9 mouse cellular contexts compared by ENCODE assay signal in genomic region chr11:96837298-96837697, GRCm38 (mm10). TPM values are rescaled to one million over a fixed set of nuclear protein-coding genes. Genes with fewer than 3 reads are reported as not detected.
DNase-seq lines count a peak whose midpoint lies in the region; ATAC-seq and TF ChIP-seq lines count a peak whose summit lies in the region.
"Had no signal": no experiment of that assay in that cellular context is flagged by ENCODE, and none has a peak within 500 bp of the region (broad histone marks: within the 10 kb centered on the region; RNA-seq: fewer than 3 reads in every experiment).

No protein-coding gene starts in this region.

- no peaks in the 10 kb centered on the region for H3K27me3 ChIP-seq in testis, adult 2 months (ENCODE audit: control insufficient read depth, insufficient read depth, low read length)

- no peak for TF ChIP-seq POLR2A in testis, adult 2 months (IDR thresholded peaks at IDR 0.05; ENCODE audit: control insufficient read depth, low read depth, low read length)

- peak; percentile 33 for DNase-seq in heart, postnatal 4 days
- DNase-seq in heart, postnatal 25 days (ENCODE audit: low spot score) = no peak
- DNase-seq in testis, postnatal 14 days (ENCODE audit: low spot score) = no peak
- DNase-seq in thymus, postnatal 25 days = no peak
- no peak for DNase-seq in layer of hippocampus, postnatal 10 days (ENCODE audit: low spot score in 2 of 2)

- no peak overlapping the region for H3K27ac ChIP-seq in testis, adult 2 months (ENCODE audit: control insufficient read depth, insufficient read depth, low read depth, low read length)
- H3K27ac ChIP-seq: limb, embryonic 12.5 days had no signal

- no peak overlapping the region for H3K4me3 ChIP-seq in testis, adult 2 months (ENCODE audit: control insufficient read depth, low read depth, low read length)
- H3K4me3 ChIP-seq: limb, embryonic 12.5 days had no signal

- peak; percentile 30; the same call in 1 of the 2 replicates for TF ChIP-seq CTCF in testis, adult 2 months (IDR thresholded peaks at IDR 0.05; ENCODE audit: control insufficient read depth, insufficient read depth, insufficient replicate concordance, low read depth, low read length)

- ATAC-seq in common myeloid progenitor, adult 5-6 weeks (replicated peaks; ENCODE audit: low read depth, poor library complexity, severe bottlenecking) = peak; percentile 74; the same call in 1 of the 2 replicates
- ATAC-seq in activated CD4-positive, CD25-positive, alpha-beta regulatory T cell, adult 4 months = no peak

- no peaks in the 10 kb centered on the region for H3K36me3 ChIP-seq in testis, adult 2 months (ENCODE audit: control insufficient read depth, insufficient read depth, low read length)
- H3K36me3 ChIP-seq: limb, embryonic 12.5 days had no signal

- intact Hi-C loops in heart, postnatal 25 days (cut with DNase I) = no loop called here

- H3K4me1 ChIP-seq in testis, adult 2 months (ENCODE audit: control insufficient read depth, insufficient read depth, low read length) = no peaks in the 10 kb centered on the region
- H3K4me1 ChIP-seq: limb, embryonic 12.5 days had no signal

RNA-seq across cellular contexts. Expression of gene Nfe2l1, which starts 7.5 kb away (rescaled TPM):
- total RNA-seq in heart, postnatal 4 days (2021) = 100 to 1,000 TPM; 200 to 203 TPM
- 100 to 1,000 TPM; 346 to 370 TPM for total RNA-seq in heart, postnatal 25 days (2021)
- polyA plus RNA-seq in testis, adult 2 months (2012; rRNA removed) = 46.7 and 59.1 TPM in 2 replicates
- total RNA-seq in common myeloid progenitor, adult 5-6 weeks (2017) = 43.3 and 48.5 TPM in 2 replicates
- polyA plus RNA-seq in activated CD4-positive, CD25-positive, alpha-beta regulatory T cell, adult 4 months (2017; shearing (Covaris generic)) = 10 to 100 TPM; 19.7 to 22.1 TPM
- total RNA-seq in layer of hippocampus, postnatal 10 days (2021) = 100 to 1,000 TPM; 183 to 193 TPM

RNA-seq across cellular contexts. Expression of gene Copz2, which starts 12.4 kb away (rescaled TPM):
- total RNA-seq in heart, postnatal 4 days (2021) = 10 to 100 TPM; 51.2 to 52.7 TPM
- total RNA-seq in heart, postnatal 25 days (2021) = 10 to 100 TPM; 33.4 to 37.5 TPM
- polyA plus RNA-seq in testis, adult 2 months (2012; rRNA removed) = 5.3 and 6.7 TPM in 2 replicates
- total RNA-seq in common myeloid progenitor, adult 5-6 weeks (2017) = 1.6 and 8.9 TPM in 2 replicates
- not detected for polyA plus RNA-seq in activated CD4-positive, CD25-positive, alpha-beta regulatory T cell, adult 4 months (2017; shearing (Covaris generic))
- 1 to 10 TPM; 4.2 to 5.6 TPM for total RNA-seq in layer of hippocampus, postnatal 10 days (2021)

RNA-seq across cellular contexts. Expression of gene Cbx1, which starts 48.4 kb away (rescaled TPM):
- 10 to 100 TPM; 69.6 to 72.0 TPM for total RNA-seq in heart, postnatal 4 days (2021)
- total RNA-seq in heart, postnatal 25 days (2021) = 10 to 100 TPM; 36.6 to 39.0 TPM
- polyA plus RNA-seq in testis, adult 2 months (2012; rRNA removed) = 15.4 and 16.6 TPM in 2 replicates
- 94.1 and 108 TPM in 2 replicates for total RNA-seq in common myeloid progenitor, adult 5-6 weeks (2017)
- polyA plus RNA-seq in activated CD4-positive, CD25-positive, alpha-beta regulatory T cell, adult 4 months (2017; shearing (Covaris generic)) = 10 to 100 TPM; 56.8 to 60.2 TPM
- 10 to 100 TPM; 56.3 to 61.8 TPM for total RNA-seq in layer of hippocampus, postnatal 10 days (2021)

RNA-seq across cellular contexts. Expression of gene Snx11, which starts 59.9 kb away (rescaled TPM):
- 10 to 100 TPM; 15.5 to 18.2 TPM for total RNA-seq in heart, postnatal 4 days (2021)
- 10 to 100 TPM; 12.1 to 13.4 TPM for total RNA-seq in heart, postnatal 25 days (2021)
- 15.2 and 16.8 TPM in 2 replicates for polyA plus RNA-seq in testis, adult 2 months (2012; rRNA removed)
- 9.5 and 14.8 TPM in 2 replicates for total RNA-seq in common myeloid progenitor, adult 5-6 weeks (2017)
- 10 to 100 TPM; 15.4 to 21.8 TPM for polyA plus RNA-seq in activated CD4-positive, CD25-positive, alpha-beta regulatory T cell, adult 4 months (2017; shearing (Covaris generic))
- 10 to 100 TPM; 43.1 to 49.0 TPM for total RNA-seq in layer of hippocampus, postnatal 10 days (2021)
